Mouse (Mus musculus) c-Kit-positive CD71-negative TER-119-negative erythroid progenitor cells, embryonic 14.5 days (primary cell): ENCODE measurements at regions not wholly inside any gene's neighbourhood (a gene's known extent, or its start where the extent isn't known, plus 50 kb on each side); places are given as distances from the start of the nearest gene placed in this dataset.
"Not testable (repeated sequence)": the region's sequence is repeated elsewhere in the genome, so short reads cannot be mapped to it uniquely, and the experiment has no call there.

ENCODE experiments used
- DNase-seq: peaks from one replicate; pipeline ENCODE4 v3.0.0-alpha.2; 2013; ENCODE audit warnings: low read depth

DNA sequence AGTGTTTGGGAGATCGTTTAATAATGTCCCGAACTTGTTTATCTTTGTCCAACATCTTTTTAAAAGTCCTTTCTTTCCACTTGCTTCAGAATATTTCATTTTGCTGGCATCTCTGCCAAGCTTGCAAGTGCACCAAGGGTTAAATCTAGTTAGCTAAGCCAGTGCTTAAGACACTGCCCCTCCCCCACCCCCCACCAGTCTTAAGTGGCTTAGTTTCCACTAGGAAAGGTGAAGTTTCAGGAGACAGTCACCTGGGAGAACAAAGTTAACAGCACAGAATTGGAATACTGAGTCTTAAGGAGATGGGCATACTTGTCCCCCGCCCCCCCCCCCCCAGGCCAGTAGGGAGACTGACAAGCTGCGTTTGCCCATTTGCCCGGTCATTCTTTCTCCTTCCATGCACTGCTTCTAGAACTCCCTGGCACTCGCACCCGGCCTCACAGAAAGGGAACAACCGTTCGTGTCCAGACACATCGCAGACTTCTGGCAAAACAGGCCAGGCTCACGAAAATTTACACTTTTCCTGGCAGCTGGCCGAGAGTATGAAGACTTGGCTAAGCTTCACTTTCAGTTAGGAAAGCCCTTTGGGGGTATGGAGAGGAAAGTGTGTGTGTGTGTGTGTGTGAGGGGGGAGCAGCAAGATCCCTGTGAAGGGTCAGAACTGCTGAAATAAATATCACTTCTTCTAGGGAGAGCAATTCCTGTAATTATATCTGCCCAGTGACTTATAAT lies 219.2 kb downstream of the Bcl11a start:
- DNase-seq, result no peak

DNA sequence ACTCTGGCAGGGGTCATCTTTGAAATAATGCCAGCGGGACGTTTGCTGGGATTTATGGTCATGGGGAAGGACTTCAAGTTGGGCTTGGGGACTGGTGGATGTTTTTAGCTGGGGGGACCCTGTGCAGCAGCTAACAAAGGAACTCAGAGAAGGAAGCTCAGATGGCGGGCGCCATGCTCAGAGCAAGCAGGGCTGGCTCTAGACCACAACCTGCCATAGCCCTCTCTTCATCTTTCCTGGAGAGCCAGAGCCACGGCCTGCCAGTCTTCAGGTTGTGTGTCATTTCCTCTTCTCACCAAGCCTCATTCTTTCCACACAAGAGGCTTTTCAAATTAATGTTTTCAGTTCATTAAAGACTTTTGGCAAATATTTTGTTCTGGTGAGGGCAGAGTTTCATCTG lies 219.9 kb downstream of the Bcl11a start:
- DNase-seq, result no peak

DNA sequence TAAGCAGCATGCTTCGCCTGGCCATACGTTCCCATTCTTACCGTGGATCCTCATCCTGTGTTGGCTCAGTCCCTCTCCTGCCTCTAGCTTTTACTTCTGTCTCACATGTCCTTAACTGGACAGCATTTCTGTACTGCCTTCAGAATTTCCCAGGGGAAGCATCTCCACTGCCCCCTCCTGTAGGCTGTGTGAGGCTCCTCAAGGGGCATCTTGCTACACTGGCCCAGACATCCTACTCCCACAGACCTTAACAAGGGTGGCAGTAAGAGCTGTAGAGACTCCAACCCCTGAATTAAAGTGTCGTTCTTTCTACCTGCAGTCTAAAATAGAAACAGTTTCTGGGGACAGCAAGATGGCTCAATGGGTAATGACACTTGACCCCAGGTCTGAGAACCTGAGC lies 222.5 kb downstream of the Bcl11a start:
- DNase-seq, result no peak

DNA sequence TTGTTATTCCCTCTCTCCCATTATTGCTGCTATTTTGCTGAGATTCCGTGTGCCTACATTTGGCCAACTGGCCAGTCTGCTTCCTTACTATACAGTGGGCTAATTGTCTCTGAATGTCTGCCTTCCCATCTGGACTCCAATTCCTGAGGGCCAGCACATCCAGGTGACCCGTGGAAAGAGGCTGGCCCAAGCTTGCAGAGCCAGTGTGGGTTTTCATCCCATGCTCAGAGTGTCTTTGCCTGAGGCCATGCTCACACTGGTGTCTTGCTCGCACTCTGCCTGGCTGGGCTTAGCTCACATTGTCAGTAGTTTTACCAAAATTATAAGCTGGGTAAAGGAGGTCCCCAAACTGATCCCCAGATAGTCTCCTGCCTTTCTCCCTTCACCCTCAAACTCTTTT lies 223.3 kb downstream of the Bcl11a start:
- DNase-seq, result no peak

DNA sequence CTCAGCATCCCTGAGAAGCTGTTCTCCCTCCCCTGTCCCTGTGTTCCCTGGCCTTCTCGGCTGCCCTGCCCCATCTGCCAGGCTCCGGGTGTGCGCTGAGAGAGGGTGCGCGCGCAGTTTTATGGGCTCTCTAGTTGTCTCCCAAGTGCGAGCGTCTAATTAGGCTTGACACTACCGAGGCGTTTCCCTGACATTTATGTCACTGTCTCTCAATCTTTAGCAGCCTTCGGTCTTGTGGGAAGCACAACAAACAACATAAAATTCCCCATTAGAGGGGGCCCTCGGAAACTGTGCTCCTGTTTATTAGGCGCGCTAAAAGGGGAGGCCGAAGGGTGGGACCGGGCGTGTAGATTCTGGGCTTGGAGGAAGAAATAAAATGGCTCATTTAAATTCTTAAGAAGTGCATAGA lies 227.3 kb downstream of the Bcl11a start:
- no peak for DNase-seq

DNA sequence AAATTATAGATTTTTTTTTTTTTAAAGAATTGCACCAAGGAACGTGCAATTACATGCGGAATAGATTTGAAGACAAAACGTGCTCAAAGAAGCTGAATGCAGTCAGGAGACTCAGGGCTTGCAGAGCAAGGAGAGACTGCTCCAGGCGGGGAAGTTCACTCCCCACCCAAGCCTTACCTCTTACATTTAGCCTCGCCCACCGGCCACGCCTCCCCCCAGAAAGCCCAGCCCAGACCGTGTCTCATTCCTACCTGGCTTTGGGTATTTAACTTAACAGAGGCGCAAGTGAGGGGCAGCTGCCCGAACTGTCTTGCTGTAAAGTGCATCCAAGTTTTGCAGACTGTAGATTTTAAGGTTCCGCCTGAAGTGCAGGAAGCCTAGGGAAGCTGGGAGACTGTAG lies 227.8 kb downstream of the Bcl11a start:
- no peak for DNase-seq

DNA sequence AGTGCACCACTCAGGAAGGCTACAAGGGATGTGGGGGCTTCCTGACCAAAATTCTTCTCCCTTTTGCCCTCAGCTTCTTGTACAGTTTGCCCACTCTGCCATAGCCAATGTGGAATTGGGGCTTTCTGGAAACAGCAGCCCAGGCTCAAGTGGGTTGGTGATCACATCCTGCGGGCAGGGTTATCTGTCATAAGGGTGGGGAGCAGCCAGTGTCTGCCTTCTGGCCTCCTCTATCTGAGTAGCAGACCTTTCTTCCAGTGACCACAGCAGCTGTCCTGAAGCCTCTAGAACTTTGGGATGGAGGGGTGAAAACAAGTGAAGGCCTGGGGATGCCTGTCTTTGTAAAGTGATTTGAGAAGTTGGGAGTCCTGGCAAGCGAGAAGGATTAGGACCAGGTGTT lies 228.2 kb downstream of the Bcl11a start:
- DNase-seq, result no peak

DNA sequence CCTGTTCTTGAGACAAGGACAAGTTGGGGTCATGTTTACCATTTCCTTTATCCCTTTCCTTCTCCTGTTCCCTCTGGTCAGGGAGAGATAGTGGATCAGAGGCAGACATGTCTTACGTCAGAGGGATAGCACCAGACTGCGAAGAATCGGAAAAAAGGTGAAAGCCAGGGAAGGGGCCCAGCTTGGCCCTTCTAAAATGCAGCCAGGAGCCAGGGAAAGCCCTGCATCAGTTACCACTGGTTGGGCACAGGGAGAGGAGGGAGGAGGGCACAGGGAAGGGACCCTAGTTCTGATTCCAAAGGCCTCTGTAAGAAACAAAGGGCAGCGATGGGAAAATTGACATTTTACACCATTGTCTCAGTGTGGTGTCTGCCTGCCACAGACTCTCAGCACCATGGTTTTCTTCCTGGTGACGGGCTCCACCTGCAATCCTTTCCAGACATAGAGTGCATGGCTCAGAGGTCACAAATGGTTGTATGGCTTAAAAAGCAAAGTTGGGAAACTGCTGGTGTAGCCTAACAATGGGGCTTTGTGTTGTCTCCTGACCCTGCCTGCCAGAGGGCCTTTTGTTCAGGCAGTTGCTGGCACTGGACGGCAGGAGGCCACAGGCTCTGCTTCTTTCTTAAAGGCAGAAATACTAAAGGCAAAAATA lies 229.9 kb downstream of the Bcl11a start:
- DNase-seq, result no peak

DNA sequence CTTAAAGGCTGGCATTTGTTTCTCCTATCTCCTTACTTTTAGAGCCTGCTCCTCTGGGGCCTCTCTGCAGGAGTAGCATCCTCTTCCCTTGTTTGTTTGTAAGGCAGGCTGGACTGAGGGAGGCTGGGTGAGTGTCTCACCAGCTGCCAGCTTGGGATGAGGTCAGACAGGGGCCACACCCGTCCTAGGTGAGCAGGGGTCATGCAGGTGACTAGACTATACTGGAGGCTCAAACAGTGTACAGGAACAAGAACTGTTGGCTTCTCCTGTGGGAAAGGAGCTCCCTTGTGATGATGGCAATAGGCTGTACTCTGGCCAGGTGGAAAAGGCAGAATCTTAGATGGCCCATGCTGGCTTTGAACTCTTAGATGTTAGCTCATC lies 230.4 kb downstream of the Bcl11a start:
- no peak for DNase-seq

DNA sequence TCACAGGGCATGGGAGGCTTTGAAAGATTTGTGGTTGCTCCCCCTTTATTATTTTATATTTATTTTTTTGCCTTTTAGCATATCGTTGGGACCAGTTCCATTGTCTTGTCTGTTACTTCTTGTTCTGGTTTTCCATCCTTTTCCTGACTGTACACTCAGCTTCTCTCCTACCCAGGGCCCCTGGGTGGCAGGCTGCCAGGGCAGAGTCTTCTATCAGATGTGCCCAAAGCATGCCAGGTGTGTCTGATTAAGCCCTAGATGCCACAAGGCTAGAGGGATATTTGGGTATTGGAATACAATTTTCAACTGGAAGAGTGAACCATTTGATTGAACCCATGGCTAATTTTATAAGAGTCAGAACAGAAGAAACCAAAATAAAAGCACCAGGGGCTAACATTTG lies 236.2 kb downstream of the Bcl11a start:
- DNase-seq, result no peak

DNA sequence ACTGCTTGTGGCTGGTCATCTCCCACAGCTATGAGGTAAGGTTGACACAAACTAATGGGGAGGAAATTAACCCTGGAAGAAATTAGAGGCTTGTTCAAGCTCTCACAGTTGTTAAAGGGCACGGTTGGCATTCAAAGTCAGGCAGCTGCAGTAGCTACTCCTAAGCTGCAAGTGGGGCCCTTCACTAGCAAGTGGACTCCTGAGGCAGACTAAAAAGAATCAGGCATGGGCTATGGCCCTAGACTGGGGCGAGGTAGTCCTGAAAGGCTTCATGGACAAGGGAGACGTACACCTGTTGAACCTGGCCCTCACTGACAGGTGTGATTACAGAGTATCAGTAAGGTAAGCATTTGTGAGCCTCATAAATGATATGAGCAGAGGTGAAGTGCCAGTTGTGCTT lies 237.7 kb downstream of the Bcl11a start:
- DNase-seq, result no peak

DNA sequence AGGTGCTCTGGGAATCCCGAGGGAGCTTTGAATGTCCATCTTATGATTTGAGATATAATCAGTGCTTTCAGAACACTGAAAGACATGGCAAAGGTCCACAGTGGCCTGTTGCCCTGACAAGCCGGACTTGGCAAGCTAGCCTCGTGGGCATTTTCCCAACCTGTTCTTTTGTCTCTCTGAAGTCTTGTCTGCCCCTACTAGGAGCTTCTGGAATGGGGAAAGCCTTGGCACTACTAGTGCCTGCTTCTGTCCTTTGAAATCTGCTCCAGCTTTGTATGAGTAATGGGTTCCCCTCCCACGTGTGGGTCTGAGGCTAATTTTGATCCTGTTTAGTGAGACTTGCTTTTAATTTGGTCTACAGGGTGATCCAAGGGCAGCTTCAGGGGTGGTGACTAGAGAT lies 238.3 kb downstream of the Bcl11a start:
- no peak for DNase-seq

DNA sequence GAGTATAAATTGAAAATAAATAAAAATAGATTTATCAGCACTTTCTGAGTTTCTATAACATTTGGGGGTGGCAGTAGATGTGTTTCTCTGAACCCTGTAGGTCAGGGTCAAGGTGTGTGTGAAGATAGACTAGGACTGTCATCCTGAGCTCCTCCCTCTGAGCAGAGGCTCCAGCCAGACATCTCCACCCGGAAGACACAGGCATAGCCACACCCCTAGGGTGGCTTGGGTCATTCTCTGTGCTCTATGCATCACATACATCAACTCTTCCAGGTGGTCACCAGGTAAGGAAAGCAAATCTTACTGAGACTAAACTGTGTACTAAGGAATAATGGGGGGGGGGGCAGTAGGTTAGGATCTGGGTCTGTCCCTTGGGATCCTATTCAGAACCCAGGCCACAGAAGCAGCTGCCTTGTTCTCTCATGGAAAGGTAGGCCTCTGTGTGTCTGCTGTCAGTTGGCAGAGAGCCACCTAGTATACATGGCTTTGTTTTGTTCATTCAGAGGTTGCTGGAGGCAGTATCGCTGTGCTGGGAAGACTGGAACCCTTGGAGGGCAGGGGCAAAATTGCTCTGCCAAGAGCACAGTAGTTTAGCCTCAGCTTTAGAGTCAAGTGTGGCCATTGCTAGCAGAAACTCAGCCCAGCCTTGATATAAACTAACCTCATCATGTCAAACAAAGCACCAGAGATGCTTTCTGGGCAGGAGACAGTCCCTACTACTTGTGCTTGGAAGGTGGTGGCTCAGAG lies 240.3 kb downstream of the Bcl11a start:
- no peak for DNase-seq

DNA sequence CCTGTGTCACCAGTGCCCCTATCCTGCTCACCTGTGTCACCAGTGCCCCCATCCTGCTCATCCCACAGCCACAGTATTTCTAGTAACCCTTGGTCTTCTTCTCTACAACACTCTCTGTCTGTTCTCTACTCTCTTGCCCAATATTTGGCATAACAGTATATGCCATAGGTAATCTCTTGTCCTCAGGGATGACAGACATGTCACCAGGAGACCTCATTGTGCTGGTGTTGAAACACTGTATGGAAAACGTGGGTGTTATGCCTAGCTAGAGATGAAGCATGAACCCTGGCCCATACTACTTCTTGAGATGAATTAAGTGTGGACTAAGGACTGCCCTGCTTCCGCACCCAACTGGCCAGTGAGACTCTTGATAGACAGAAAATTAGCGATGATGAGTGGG lies 241.4 kb downstream of the Bcl11a start:
- no peak for DNase-seq

DNA sequence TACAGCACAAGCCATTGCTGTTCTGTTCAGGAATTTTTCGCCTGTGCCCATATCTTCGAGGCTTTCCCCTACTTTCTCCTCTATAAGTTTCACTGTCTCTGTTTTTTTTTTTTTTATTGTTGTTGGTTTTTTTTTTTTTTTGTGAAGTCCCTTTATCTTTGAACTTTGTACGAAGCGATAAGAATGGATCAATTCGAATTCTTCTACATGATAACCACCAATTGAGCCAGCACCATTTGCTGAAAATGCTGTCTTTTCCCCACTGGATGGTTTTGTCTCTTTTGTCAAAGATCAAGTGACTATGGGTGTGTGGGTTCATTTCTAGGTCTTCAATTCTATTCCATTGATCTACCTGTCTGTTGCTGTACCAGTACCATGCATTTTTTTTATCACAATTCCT lies 244.6 kb downstream of the Bcl11a start:
- DNase-seq, result not testable (repeated sequence)

DNA sequence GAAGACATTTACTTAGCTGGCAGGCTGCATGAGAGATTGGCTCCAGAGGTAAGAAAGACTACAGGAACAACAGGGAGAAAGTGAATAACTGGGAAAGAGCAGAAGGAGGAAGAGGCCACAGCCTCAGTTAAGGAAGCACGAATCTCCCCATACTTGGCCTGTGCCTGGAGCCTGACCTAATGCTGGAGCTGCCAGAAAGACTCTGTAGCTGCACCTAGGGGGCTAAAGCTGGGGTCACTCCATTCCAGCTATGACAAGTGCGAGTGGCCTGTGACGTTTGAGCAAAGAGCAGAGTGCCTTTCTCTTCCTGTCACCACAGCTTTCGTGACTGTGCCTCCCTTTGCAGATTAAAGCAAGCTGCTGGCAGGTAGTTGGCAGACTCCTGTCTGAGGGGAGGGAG lies 250.6 kb downstream of the Bcl11a start:
- DNase-seq, result no peak

DNA sequence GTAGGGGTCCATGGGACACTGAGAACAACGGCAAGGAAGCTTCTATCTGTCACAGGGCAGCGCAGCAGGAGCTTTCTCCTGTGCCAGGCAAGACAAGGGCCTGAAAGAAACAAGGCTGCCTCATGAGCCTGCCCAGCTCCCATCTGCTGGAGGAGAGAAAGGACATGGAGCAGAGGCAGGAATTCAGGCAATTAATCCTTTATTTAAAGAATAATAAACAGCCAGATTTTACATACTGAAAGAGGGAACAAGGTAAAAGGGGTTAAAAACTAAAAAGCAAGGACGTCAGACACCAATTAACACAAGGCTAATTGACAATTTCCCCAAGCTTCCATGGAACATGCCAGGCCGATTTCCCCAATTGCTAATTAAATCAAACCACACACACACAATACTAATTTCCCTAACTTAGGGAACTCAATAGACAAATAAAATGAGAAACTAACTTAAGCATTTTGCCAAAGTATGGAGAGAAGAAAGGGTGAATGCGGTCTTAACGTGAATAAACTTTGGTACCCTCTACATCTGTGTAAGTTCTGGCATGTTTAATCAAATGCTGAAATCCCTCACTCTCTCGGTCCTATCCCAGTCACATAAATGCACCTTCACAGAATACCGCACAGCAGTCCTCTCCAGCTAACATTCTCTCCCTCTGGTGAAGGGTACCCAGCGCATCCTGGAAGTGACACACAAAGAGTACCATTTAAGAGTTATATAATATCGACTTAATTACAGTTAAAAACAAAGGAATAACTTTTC lies 252.7 kb downstream of the Bcl11a start:
- no peak for DNase-seq

DNA sequence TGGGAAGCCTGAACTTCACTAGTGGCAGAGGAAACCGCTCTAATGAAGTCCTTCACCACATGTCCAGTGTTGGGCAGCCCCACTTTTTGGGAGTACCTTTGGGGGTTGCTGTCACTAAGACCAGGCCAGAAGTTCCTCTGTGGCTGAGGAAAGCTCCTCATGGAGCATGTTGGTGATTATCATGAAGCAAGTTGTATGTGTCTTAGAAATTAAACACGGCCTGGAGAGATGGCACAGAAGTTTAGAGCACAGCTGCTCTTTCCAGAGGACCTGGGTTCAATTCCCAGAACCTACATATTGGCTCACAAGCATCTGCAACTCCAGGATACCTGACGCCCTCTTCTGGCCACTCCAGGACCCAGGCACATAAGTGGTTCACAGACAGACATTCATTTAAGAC lies 254.4 kb downstream of the Bcl11a start:
- DNase-seq, result no peak

DNA sequence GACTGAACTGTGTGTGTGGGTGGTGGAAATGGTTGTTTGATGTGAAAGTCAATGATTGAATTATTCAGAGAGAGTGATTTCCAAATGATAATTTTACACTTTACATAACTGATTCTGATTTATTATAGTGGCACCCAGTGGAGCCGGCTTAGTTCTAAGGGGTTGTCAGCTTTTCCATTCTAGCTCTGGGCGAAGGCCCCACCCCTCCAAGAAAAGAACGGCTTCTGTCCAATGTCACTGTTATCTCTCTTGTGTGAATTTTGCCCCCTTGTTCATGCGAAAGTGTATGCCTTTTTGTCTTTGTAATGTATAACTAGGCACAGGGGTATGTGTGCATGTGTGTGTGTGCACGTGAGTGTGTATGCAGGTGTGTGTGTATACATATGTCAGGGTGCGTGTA lies 255.3 kb downstream of the Bcl11a start:
- no peak for DNase-seq

DNA sequence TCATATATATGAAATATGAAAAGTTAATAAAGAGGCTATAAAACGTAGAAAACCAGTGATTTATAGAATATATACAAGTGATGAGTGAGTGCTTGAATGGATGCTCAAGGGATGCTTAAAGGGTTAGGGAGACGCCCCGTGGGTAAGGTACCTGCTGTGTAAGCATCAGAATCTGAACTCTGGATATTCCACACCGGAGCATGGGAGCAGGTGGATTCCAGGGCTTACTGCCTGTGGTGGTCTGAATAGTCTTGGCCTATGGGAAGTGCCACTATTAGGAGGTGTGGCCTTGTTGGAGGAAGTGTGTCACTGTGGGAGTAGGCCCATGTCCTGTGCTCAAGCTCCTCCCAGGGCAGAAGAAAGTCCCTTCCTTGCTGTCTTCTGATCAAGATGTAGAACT lies 257.4 kb downstream of the Bcl11a start:
- DNase-seq, result no peak

DNA sequence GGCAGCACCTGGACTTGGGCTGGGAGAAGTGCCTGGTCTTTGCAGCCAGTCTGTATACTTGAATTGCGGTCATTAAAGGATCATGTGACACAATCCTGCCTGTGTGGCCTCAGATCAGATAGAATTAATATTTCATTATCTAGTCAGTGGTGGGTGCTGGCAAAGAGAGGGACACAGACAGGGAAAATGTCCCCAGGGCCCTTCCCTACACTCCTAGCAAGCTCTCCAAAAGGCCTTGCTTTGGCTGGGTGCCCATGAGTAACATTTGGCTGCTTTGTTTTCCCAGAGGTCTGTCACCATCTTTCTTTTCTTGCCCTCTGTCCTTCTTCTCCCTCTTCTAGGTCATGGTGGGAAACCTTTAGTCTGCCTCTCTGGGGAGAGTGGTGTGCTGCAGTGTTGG lies 260.3 kb downstream of the Bcl11a start:
- DNase-seq, result no peak

DNA sequence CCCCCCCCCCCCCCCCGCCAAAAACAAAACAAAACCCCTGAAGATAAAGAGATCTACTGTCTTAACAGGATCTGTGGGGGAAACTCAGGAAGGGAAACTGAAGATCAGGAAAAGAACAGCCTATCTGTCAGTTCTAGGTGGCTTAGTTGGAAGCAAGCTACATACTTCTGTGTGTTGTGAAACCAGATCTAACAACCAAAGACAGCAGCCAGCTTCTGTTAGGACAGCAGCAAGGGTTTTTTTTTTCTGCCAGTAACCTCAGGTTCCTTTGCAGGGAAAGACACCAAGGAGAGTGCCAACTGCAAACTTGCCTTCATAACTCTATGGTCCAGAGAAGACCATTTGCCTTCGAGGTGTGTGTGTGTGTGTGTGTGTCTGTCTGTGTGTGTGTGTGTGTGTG lies 261.2 kb downstream of the Bcl11a start:
- no peak for DNase-seq

DNA sequence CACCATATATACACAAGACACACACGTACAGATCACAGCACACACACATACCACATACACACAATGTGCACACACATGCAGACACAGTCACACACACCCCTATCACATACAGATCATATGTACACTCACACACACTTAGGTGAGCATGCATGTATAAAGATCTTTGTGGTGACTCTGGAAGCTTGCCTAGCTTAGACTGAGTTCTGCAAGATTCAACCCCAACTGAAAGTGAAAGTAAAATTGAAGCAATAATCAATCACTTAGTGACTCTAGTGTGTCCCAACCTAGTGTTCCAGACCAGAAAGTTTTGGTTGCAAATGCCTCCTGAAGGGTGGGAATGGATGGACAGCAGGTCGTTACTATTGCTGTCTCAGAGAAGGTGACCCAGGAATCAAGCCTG lies 262.8 kb downstream of the Bcl11a start:
- DNase-seq, result no peak
